Mouse (Mus musculus) CD4-positive, CD25-positive, alpha-beta regulatory T cell (primary cell): ENCODE results near the gene Slc31a2. TPM values are rescaled to one million over a fixed set of nuclear protein-coding genes. Genes with fewer than 3 reads are reported as not detected.

Source experiments
- polyA plus RNA-seq: library from polyadenylated mRNA; unstranded; fragments of 100-300 nt; shearing (Covaris generic); gene quantifications from one replicate; pipeline ENCODE4 v1.2.1, GENCODE M21; 2017

Gene Slc31a2
- 18.4 TPM for polyA plus RNA-seq

DNA sequence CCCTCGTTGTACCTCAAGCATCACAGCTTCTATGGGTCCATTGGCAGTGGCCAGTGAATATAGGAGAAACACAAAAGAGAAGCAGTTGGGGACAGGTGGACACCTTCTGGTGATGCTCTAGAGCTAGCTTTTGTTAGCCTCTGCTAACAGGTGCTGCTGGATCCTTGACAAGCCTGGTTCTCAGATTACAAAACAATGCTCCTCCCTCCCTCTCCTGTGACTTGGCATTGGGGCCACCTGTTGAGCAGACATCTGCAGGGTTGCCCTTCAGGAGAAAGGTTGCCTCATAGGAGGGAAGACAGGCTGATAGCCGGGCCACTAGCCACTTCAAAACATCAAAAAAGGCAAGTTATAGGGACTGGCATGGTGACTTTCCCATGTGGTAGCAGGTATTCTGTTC lies at the start of gene Slc31a2:
Gene Slc31a2, plus strand, starts transcription at position 287 of the 400 bp plus-strand sequence.

DNA sequence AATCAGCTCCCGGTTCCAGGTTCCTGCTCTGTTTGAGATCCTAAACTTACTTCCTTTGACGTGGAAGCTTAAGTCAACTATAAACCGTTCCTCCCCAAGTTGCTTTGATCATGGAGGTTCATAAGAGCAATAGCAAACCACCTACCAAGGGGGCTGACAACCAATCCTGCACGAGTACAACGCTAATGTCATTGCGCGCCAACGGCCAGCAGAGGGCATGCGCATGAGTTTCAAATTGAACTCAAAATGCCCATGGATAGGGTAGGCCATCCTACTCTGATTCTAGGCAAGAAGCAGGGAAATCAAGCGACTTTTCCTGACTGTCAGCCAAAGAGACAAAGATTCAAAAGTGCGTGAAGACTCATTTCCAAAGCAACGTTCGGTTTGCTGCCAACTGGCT lies 31.6 kb upstream of the Slc31a2 start, which contains the start of gene Zfp37:
Gene Zfp37, minus strand, starts transcription at position 279 of the 400 bp plus-strand sequence.

Other genes starting within 250 kb of the Slc31a2 start
- not detected for gene Mup20, start 208.4 kb upstream of the Slc31a2 start, polyA plus RNA-seq
- not detected for gene Mup3, start 175.2 kb upstream of the Slc31a2 start, polyA plus RNA-seq
- gene Mup21, start 111.7 kb upstream of the Slc31a2 start, polyA plus RNA-seq: not detected
- gene Zfp37, start 31.5 kb upstream of the Slc31a2 start, polyA plus RNA-seq: not detected
- gene Fkbp15, start 98.0 kb downstream of the Slc31a2 start, polyA plus RNA-seq: 62.1 TPM
- gene Slc31a1, start 98.2 kb downstream of the Slc31a2 start, polyA plus RNA-seq: 7.9 TPM
- 91.5 TPM for gene Cdc26, start 146.1 kb downstream of the Slc31a2 start, polyA plus RNA-seq
- 26.6 TPM for gene Prpf4, start 146.2 kb downstream of the Slc31a2 start, polyA plus RNA-seq
- not detected for gene Rnf183, start 172.7 kb downstream of the Slc31a2 start, polyA plus RNA-seq
- gene Wdr31, start 208.3 kb downstream of the Slc31a2 start, polyA plus RNA-seq: 0.34 TPM
- gene Bspry, start 217.5 kb downstream of the Slc31a2 start, polyA plus RNA-seq: 2.7 TPM
- 0.98 TPM for gene Hdhd3, start 240.9 kb downstream of the Slc31a2 start, polyA plus RNA-seq